Mouse (Mus musculus) cerebellum, adult (tissue): ENCODE results near the gene Fbxl20.

Source experiments
- ATAC-seq: cut with Nextera tagmentation; 2 replicates; pipeline ENCODE4 v1.9.2; 2017; ENCODE audit warnings: mild to moderate bottlenecking, moderate library complexity, mixed read lengths; ENCODE audit not compliant: insufficient number of reproducible peaks, low FRiP score, low TSS enrichment

The Fbxl20 gene

GRCm38 (mm10) chr11:98051611-98052128 lies 98.5 kb downstream of the Fbxl20 start:
- ATAC-seq, result no peak

GRCm38 (mm10) chr11:98050940-98051339 lies 99.3 kb downstream of the Fbxl20 start:
- no peak for ATAC-seq

- ATAC-seq, result no peak
These were observed 99.7 kb downstream of the Fbxl20 start for GRCm38 (mm10) chr11:98050520-98050815.

GRCm38 (mm10) chr11:98049672-98050519 lies 100.3 kb downstream of the Fbxl20 start:
- ATAC-seq, result no peak

GRCm38 (mm10) chr11:98047745-98048144 lies 102.5 kb downstream of the Fbxl20 start:
- peak; percentile 74; the same call in 1 of the 2 replicates for ATAC-seq

GRCm38 (mm10) chr11:98046466-98046865 lies 103.7 kb downstream of the Fbxl20 start:
- no peak for ATAC-seq

GRCm38 (mm10) chr11:98045596-98045995 lies 104.6 kb downstream of the Fbxl20 start:
- no peak for ATAC-seq

GRCm38 (mm10) chr11:98044074-98044473 lies 106.1 kb downstream of the Fbxl20 start:
- no peak for ATAC-seq

- no peak for ATAC-seq
These were observed 107.5 kb downstream of the Fbxl20 start for GRCm38 (mm10) chr11:98042741-98043140.

GRCm38 (mm10) chr11:98040975-98041374 lies 109.2 kb downstream of the Fbxl20 start:
- ATAC-seq, result no peak

- ATAC-seq, result no peak
These were observed 112.3 kb downstream of the Fbxl20 start for GRCm38 (mm10) chr11:98037871-98038270.

- peak; percentile 24; the same call in 1 of the 2 replicates for ATAC-seq
These were observed 114.2 kb downstream of the Fbxl20 start for GRCm38 (mm10) chr11:98035977-98036377.

GRCm38 (mm10) chr11:98034840-98035239 lies 115.4 kb downstream of the Fbxl20 start:
- ATAC-seq, result no peak

- ATAC-seq, result no peak
These were observed 116.1 kb downstream of the Fbxl20 start for GRCm38 (mm10) chr11:98034061-98034460.
